Mouse (Mus musculus) ovary, postnatal 36 days (tissue): ENCODE results near the gene Pdzrn4.

Source experiments
- DNase-seq: peaks from one replicate; pipeline ENCODE4 v3.0.0; 2022; ENCODE audit warnings: low spot score, mixed read lengths

The Pdzrn4 gene

GRCm38 (mm10) chr15:92500276-92500838, 103.7 kb downstream of the Pdzrn4 start:
- no peak for DNase-seq

GRCm38 (mm10) chr15:92502797-92503196, 106.1 kb downstream of the Pdzrn4 start:
- no peak for DNase-seq

- DNase-seq = no peak
These were observed 112.7 kb downstream of the Pdzrn4 start for GRCm38 (mm10) chr15:92509372-92509771.

GRCm38 (mm10) chr15:92515651-92516050, 119.0 kb downstream of the Pdzrn4 start:
- DNase-seq = no peak

GRCm38 (mm10) chr15:92520677-92521225, 124.1 kb downstream of the Pdzrn4 start:
- DNase-seq = no peak

- DNase-seq = no peak
These were observed 125.0 kb downstream of the Pdzrn4 start for GRCm38 (mm10) chr15:92521686-92522085.

GRCm38 (mm10) chr15:92524917-92525316, 128.2 kb downstream of the Pdzrn4 start:
- no peak for DNase-seq

GRCm38 (mm10) chr15:92525416-92525815, 128.7 kb downstream of the Pdzrn4 start:
- no peak for DNase-seq

GRCm38 (mm10) chr15:92526731-92527130, 130.1 kb downstream of the Pdzrn4 start:
- no peak for DNase-seq

- DNase-seq = no peak
These were observed 146.6 kb downstream of the Pdzrn4 start for GRCm38 (mm10) chr15:92543252-92543651.

- DNase-seq = no peak
These were observed 150.7 kb downstream of the Pdzrn4 start for GRCm38 (mm10) chr15:92547294-92547911.

GRCm38 (mm10) chr15:92555012-92555574, 158.4 kb downstream of the Pdzrn4 start:
- no peak for DNase-seq

- DNase-seq = no peak
These were observed 159.0 kb downstream of the Pdzrn4 start for GRCm38 (mm10) chr15:92555716-92556115.

- DNase-seq = no peak
These were observed 161.9 kb downstream of the Pdzrn4 start for GRCm38 (mm10) chr15:92558592-92558991.

- DNase-seq = no peak
These were observed 165.5 kb downstream of the Pdzrn4 start for GRCm38 (mm10) chr15:92562149-92562548.

GRCm38 (mm10) chr15:92563576-92563975, 166.9 kb downstream of the Pdzrn4 start:
- no peak for DNase-seq

- no peak for DNase-seq
These were observed 174.0 kb downstream of the Pdzrn4 start for GRCm38 (mm10) chr15:92570526-92571243.

GRCm38 (mm10) chr15:92571244-92571539, 174.5 kb downstream of the Pdzrn4 start:
- DNase-seq = no peak

GRCm38 (mm10) chr15:92577476-92577875, 180.8 kb downstream of the Pdzrn4 start:
- no peak for DNase-seq

- DNase-seq = no peak
These were observed 183.5 kb downstream of the Pdzrn4 start for GRCm38 (mm10) chr15:92580217-92580616.

GRCm38 (mm10) chr15:92580742-92581383, 184.2 kb downstream of the Pdzrn4 start:
- no peak for DNase-seq

- DNase-seq = no peak
These were observed 187.9 kb downstream of the Pdzrn4 start for GRCm38 (mm10) chr15:92584357-92585138.
